Mouse (Mus musculus) neural tube, embryonic 11.5 days (tissue): ENCODE measurements around the gene Dhps. TPM values are rescaled to one million over a fixed set of nuclear protein-coding genes. Genes with fewer than 3 reads are reported as not detected.

ENCODE experiments used
- ATAC-seq: fragments of 200-750 bp; cut with Nextera tagmentation; 2 replicates; pipeline ENCODE4 v1.8.0; 2017; ENCODE audit warnings: moderate number of reproducible peaks, mild to moderate bottlenecking, moderate TSS enrichment, moderate library complexity; ENCODE audit not compliant: insufficient read depth, low FRiP score, low TSS enrichment
- DNase-seq: peaks from one replicate; pipeline ENCODE4 v3.0.0-alpha.2; 2015; ENCODE audit warnings: low spot score
- H3K27ac ChIP-seq: fragments of 300-500 bp; sonication (generic); 2 replicates; pipeline ENCODE4 v1.5.1; 2014; ENCODE audit warnings: low read depth, mild to moderate bottlenecking, low read length
- H3K27me3 ChIP-seq: fragments of 300-500 bp; sonication (generic); 2 replicates; pipeline ENCODE4 v1.6.1; 2014; ENCODE audit warnings: mild to moderate bottlenecking, low read length, mixed read lengths; ENCODE audit not compliant: control insufficient read depth, insufficient read depth
- H3K36me3 ChIP-seq: fragments of 300-500 bp; sonication (generic); 2 replicates; pipeline ENCODE4 v1.6.1; 2014; ENCODE audit warnings: mild to moderate bottlenecking, low read length, moderate library complexity, mixed read lengths; ENCODE audit not compliant: control insufficient read depth, insufficient read depth
- H3K4me1 ChIP-seq: fragments of 300-500 bp; sonication (generic); 2 replicates; pipeline ENCODE4 v1.6.1; 2014; ENCODE audit warnings: low read length, mixed read lengths; ENCODE audit not compliant: control insufficient read depth, insufficient read depth
- H3K4me2 ChIP-seq: fragments of 300-500 bp; sonication (generic); 2 replicates; pipeline ENCODE4 v1.6.1; 2014; ENCODE audit warnings: low read depth, mild to moderate bottlenecking, moderate library complexity
- H3K4me3 ChIP-seq: fragments of 300-500 bp; sonication (generic); 2 replicates; pipeline ENCODE4 v1.5.1; 2014; ENCODE audit warnings: low read depth, low read length
- H3K9ac ChIP-seq: fragments of 300-500 bp; sonication (generic); 2 replicates; pipeline ENCODE4 v1.6.1; 2014; ENCODE audit warnings: mild to moderate bottlenecking, low read length
- H3K9me3 ChIP-seq: fragments of 300-500 bp; sonication (generic); 2 replicates; pipeline ENCODE4 v1.6.1; 2016; ENCODE audit warnings: low read length; ENCODE audit not compliant: control insufficient read depth
- WGBS: fragments of 180-500 bp; shearing (Covaris S2); extraction: QIAGEN DNeasy Blood & Tissue Kit; methylation state at CpG from one replicate; pipeline ENCODE4 v1.1.7; 2014; 5-methylcytosine and 5-hydroxymethylcytosine counted together
- polyA plus RNA-seq: library from polyadenylated mRNA; unstranded; fragments of >200 nt; fragmentation: Nextera tagmentation; extraction: Ambion mirVana; gene quantifications from 2 replicates; pipeline ENCODE4 v1.2.1, GENCODE M21; 2014

Dhps gene
- polyA plus RNA-seq: 70.3 and 73.8 TPM in 2 replicates

DNA sequence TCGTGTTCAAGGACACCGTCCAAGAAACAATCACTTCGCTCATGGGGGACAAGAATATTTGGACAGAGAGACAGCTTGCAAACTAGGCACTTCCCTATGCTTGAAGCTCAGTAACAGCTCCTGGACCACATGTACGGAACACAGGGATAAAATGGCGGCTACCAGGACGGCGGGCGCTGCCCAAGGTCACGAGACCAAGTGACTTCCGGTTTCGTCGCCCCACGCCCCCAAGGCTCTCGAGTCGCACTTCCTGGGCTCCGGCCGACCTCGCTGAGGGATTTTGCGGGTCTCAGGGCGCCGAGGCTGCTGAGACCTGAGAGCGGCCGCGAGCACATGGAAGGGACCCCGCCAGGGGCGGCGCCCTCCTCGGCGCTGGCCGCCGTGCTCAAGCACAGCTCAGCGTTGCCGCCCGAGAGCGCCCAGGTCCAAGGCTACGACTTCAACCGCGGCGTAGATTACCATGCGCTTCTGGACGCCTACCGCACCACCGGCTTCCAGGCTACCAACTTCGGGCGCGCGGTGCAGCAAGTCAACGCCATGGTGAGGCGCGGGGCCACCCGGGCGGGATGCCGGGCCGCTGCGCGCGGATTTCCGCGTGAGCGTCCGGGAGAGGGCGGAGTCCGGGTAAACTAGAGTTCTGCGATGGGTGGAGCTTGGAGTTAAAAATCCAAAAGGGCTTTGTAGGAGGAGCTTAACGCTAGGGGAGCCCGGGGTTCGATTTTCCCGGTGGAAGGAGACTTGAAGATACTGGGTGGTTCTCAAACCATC is at the start of gene Dhps:
TSS of gene Dhps (plus strand) at position 244 of the 768 bp plus-strand sequence.
- H3K27me3 ChIP-seq: no peaks in the 10 kb centered on the region
- peak within 1 kb of the TSS; percentile 88 for H3K27ac ChIP-seq
- H3K4me3 ChIP-seq: peak within 1 kb of the TSS; percentile 91
- ATAC-seq (peak; percentile 85), DNase-seq (peak; percentile 92)
- peak within 1 kb of the TSS; percentile 84 for H3K9ac ChIP-seq
- peak within 1 kb of the TSS; percentile 66 for H3K4me2 ChIP-seq
- H3K9me3 ChIP-seq: no peaks in the 10 kb centered on the region
- peaks cover 5% of the 10 kb centered on the region; the same call in 1 of the 2 replicates for H3K4me1 ChIP-seq
- peaks cover 13% of the 10 kb centered on the region for H3K36me3 ChIP-seq
- 0% methylated on average over 66 of the region's 68 CpGs for WGBS

DNA sequence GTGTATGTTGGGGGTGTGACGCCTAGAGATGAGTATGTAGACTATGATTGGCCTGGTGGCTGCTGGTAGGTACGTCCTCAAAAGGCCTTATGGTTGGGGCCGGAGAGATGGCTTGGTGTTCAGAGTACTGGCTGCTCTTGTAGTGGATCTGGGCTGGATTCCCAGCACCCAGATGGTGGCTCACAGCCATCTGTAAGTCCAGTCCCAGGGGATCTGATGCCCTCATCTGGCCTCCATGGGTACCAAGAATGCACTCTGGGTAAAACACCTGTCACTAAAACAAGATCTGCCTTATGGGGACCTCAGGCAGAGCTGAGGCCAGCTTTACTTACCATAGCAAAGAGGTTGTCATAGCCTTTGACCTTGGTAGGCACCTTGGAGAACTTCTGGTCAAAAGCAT is 47.7 kb upstream of the Dhps start:
- H3K4me3 ChIP-seq: peak overlapping the region; percentile 90
- H3K4me2 ChIP-seq: no peak overlapping the region; the same call in 1 of the 2 replicates

DNA sequence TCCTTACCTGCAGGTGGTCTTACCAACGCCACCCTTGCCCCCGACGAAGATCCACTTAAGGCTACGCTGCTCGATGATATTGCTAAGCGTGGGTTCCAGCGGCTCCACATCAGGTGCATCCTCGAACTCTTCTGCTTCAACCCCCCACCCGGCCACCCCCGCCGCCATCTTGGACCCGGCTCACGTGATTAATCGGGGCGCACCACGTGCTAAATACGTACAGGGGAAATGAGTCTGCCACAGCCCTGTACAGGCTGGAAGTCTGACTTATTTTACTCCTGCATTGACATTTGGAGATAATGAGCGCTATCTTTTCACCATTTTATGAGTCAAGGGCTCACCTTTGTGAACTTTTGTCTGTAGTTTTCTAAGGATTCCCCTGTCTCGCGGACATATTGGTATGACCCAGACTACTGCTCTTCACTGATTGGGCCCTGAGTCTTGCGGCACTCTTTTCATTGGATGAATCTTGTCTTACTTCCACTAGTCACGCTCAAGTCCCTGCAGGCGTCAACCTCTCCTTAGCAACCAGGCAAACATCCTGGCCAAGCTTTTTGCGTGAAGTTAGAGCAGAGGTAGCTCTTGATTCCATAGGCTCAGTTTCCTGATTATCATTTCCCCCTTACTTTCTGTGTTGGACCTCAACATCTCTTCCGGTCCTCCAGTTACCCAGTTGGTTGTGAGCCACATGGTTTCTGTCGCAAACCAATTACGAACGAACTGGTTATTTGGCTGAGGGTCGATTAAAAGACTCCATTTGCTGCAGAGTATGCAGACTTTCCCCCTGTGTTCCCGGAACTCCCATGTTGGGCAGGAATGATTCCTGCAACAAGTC is 46.2 kb upstream of the Dhps start, which contains the start of gene Asna1:
TSS of gene Asna1 (minus strand) at position 184 of the 835 bp plus-strand sequence.
- Histone ChIP-seq H3K36me3 (peaks cover 13% of the 10 kb centered on the region), H3K9me3 (no peaks in the 10 kb centered on the region), H3K9ac (peak within 1 kb of the TSS; percentile 85), H3K4me2 (peak within 1 kb of the TSS; percentile 88), H3K27me3 (no peaks in the 10 kb centered on the region), H3K27ac (peak within 1 kb of the TSS; percentile 60), H3K4me3 (peak within 1 kb of the TSS; percentile 90), H3K4me1 (peaks cover 27% of the 10 kb centered on the region)
- ATAC-seq: peak; percentile 88
- DNase-seq: peak; percentile 89
- 7% methylated on average over 30 of the region's 30 CpGs for WGBS

More for the DNA sequence above, 47.7 kb upstream of the Dhps start:
- DNase-seq: no peak
- no peaks in the 10 kb centered on the region for H3K9me3 ChIP-seq
- WGBS: 92% methylated on average over 3 of the region's 3 CpGs
- no peaks in the 10 kb centered on the region for H3K27me3 ChIP-seq
- peaks cover 23% of the 10 kb centered on the region for H3K4me1 ChIP-seq
- ATAC-seq: no peak
- no peak overlapping the region for H3K27ac ChIP-seq
- peaks cover 11% of the 10 kb centered on the region for H3K36me3 ChIP-seq
- no peak overlapping the region for H3K9ac ChIP-seq

DNA sequence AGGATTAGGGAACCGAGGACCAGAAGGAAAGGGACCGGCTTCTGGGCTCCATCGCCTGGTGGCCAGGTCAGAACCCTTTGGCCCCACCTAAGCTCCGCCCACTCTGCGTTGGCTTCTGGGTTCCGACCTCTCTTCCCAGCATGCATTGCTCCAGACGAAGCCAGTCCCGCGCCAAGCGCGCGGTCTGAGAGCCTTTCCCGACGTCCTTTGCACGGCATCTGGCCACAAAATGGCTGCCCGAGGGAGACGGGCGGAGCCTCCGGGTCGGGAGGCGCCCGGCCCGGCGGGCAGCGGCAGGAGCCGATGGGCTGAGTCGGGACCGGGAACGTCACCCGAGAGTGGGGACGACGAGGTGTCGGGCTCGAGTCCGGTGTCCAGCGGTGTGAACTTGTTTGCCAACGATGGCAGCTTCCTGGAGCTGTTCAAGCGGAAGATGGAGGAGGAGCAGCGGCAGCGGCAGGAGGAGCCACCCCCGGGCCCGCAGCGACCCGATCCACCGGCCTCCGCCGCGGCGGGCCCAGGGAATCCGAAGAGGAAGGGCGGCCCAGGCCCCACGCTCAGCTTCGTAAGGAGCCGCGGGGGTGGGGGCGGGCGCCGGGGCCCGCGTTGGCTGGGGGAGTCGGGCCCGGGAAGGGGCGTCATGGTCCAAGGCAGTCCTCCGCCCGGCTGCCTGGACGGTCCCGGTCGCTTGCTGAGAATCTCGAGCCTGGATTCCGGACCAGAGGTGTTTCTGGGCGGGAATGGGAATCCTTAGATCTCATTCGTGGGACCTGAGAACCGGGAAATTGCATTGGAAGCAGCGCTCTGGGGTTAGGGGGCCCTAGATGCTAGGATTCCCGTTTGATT is 44.7 kb upstream of the Dhps start, which contains the start of gene Trir:
TSS of gene Trir (plus strand) at position 154 of the 846 bp plus-strand sequence.
- Histone ChIP-seq H3K9me3 (no peaks in the 10 kb centered on the region), H3K36me3 (peaks cover 15% of the 10 kb centered on the region), H3K9ac (peak within 1 kb of the TSS; percentile 99), H3K27me3 (no peaks in the 10 kb centered on the region), H3K4me2 (peak within 1 kb of the TSS; percentile 88), H3K27ac (peak within 1 kb of the TSS; percentile 67), H3K4me1 (peaks cover 27% of the 10 kb centered on the region), H3K4me3 (peak within 1 kb of the TSS; percentile 100)
- ATAC-seq (peak; percentile 80), DNase-seq (peak; percentile 97)
- 0% methylated on average over 68 of the region's 75 CpGs for WGBS

DNA sequence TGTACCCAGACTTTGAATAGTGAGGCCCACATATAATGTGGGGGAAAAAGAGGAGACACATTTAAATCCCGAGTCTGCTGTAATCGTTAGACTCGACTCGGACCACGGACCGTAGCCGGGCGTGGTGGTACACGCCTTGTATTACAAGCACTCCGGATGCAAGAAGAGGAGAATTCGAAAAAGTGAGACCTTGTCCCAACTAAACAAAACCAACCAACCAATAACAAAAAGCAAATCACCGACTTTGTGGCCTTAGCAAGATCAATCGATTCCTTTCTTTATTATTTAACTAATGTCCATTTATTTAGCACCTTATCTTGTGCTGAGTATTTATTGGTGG is 44.1 kb upstream of the Dhps start:
- Histone ChIP-seq H3K27ac (peak overlapping the region; percentile 67; the same call in 1 of the 2 replicates), H3K4me2 (peak overlapping the region; percentile 57), H3K27me3 (no peaks in the 10 kb centered on the region), H3K9ac (peak overlapping the region; percentile 99), H3K4me3 (peak overlapping the region; percentile 100), H3K4me1 (peaks cover 27% of the 10 kb centered on the region), H3K36me3 (peaks cover 13% of the 10 kb centered on the region), H3K9me3 (no peaks in the 10 kb centered on the region)
- DNase-seq (no peak), ATAC-seq (no peak)
- WGBS: under 1% methylated on average over 13 of the region's 13 CpGs

DNA sequence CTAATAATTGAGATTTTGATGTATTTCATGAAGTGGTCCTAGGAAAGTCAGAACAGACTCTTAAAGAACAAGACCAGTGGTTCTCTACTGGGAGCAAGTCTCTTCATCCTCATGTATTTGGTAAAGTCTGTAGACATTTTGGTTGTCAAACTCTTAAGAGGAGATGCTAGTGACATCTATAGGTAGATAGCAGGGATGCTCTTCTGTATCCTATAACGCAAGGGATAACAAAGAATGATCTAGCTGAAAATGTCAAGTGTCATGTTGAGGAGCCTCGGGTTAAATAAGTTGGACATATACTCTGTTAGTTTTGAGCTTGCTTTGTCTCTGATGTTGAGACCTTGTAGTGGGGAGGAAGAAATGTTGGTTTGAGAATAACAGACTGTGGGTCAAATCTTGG is 43.6 kb upstream of the Dhps start:
- DNase-seq: no peak
- H3K9ac ChIP-seq: peak overlapping the region; percentile 99
- H3K27me3 ChIP-seq: no peaks in the 10 kb centered on the region
- WGBS: 35% methylated on average over 2 of the region's 2 CpGs
- ATAC-seq: no peak
- H3K36me3 ChIP-seq: peaks cover 15% of the 10 kb centered on the region
- no peaks in the 10 kb centered on the region for H3K9me3 ChIP-seq
- peaks cover 27% of the 10 kb centered on the region for H3K4me1 ChIP-seq
- H3K4me3 ChIP-seq: peak overlapping the region; percentile 100
- H3K27ac ChIP-seq: no peak overlapping the region
- H3K4me2 ChIP-seq: peak overlapping the region; percentile 57

DNA sequence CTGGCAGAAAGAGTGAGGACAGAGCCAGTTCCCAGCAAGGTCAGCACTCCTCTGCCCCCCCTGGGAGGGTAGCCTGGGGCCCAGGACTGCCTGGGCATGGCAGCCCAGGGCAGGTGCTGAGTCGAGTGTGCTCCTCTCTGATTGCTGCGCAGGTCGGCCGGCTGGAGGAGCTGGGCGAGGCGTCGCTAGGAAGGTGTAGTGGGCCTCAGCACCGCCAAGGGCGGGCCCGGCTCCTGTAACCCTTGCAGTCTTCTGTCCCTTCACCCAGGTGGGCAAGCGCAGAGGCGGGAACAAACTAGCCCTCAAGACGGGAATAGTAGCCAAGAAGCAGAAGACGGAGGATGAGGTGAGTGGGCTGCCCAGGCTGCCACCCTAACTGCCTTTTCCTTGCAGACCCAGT is 42.3 kb upstream of the Dhps start:
- Histone ChIP-seq H3K36me3 (peaks cover 16% of the 10 kb centered on the region), H3K4me1 (peaks cover 23% of the 10 kb centered on the region), H3K4me3 (0 out of 2 replicates have a peak overlapping the region, but pooled peaks have one; percentile 6), H3K4me2 (peak overlapping the region; percentile 9), H3K9me3 (no peaks in the 10 kb centered on the region), H3K9ac (no peak overlapping the region), H3K27me3 (no peaks in the 10 kb centered on the region), H3K27ac (no peak overlapping the region)
- ATAC-seq (no peak), DNase-seq (no peak)
- WGBS: 93% methylated on average over 14 of the region's 14 CpGs
